Mouse (Mus musculus): ENCODE measurements around the gene Serpinb3b.
A peak's percentile ranks its signal among the peaks of the same experiment; 100 is the strongest.
"Not testable (repeated sequence)": the region's sequence is repeated elsewhere in the genome, so short reads cannot be mapped to it uniquely, and the experiment has no call there.

Serpinb3b gene

GRCm38 (mm10) chr1:107278261-107278660, at the start of gene Serpinb3b, which contains the start of gene Serpinb3c:
Serpinb3b (minus strand) TSS chr1:107278361.
Serpinb3c (minus strand) TSS chr1:107278371.
- not testable (repeated sequence) for DNase-seq (ENCODE audit: low read depth)

- peak; percentile 6 for DNase-seq (ENCODE audit: low read depth)
These were observed 35.0 kb downstream of the Serpinb3b start for GRCm38 (mm10) chr1:107243170-107243569.

DNA sequence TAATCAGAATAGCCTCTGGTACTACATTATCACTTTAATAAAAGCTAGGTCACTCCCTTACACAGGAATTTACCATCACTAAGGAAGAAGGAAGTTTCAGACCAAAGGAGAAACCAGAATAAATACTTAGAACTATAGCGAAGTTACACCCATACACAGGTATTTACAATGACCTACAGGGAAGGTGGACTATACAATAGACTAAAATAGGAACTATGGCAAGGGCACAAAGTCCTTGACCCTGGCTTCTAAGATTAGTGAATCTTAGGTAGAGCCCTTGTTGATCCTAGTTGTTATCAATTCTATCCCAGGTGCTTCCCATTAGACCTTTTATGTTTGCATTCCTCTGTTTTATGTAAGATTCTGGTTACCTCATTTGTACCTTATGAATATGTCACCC, 60.9 kb downstream of the Serpinb3b start:
- not testable (repeated sequence) for DNase-seq (ENCODE audit: low read depth)

GRCm38 (mm10) chr1:107127453-107127852, 150.7 kb downstream of the Serpinb3b start:
- DNase-seq (ENCODE audit: low read depth) = peak; percentile 8
